Mouse (Mus musculus): Measurements from ENCODE around the gene Mettl22. TPM values are rescaled to one million over a fixed set of nuclear protein-coding genes. Genes with fewer than 3 reads are reported as not detected.

The Mettl22 gene
- total and polyA plus RNA-seq, 3 experiments = 29.4 to 63.1 (median 35.6) TPM

DNA sequence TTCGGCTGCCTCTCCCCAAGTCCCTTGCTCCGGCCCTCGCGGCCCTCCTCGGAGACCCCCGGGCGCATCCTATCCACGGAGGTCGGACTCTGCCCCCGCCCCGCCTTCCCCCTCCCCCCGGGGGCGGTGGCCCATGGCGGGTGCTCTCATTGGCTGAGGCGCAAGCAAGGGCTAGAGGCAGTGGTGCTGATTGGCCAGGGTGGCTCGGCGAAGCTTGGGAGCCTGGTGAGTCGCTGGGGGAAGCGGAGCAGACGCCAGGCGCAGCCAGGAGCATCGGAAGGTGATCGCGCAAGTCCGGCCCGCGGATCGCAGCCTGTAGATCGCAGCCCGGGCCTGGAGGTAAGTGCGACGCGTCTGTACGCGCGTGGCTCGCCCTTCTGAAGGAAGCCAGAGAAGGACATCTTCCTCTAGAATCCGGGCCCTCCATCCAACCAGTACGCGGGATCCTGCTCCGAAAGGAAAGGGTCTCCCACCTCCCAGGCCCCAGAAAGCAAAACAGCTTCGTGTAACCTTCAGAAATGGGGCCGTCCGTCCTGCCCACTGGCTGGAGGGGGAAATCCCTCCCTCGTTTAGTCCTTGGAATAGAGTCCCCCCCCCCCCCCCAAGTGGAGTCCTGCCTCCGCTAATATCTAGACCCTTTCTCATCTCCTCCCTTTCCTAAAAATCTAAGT lies 42.8 kb downstream of the Mettl22 start, which contains the start of gene Abat:
Gene Abat, plus strand, starts transcription at position 194 of the 671 bp plus-strand sequence.
- TF ChIP-seq EP300 (IDR thresholded peaks at IDR 0.05; ENCODE audit: insufficient read depth, low read depth, low read length) (0 out of 2 replicates have a peak, but pooled peaks have one; percentile 17), POLR2A (IDR thresholded peaks at IDR 0.05; ENCODE audit: insufficient read depth, low read depth, low read length) (peak; percentile 70), CTCF (IDR thresholded peaks at IDR 0.05) (no peak)
- peak; percentile 92 to 94 for DNase-seq
- no peaks in the 10 kb centered on the region; the same call in 1 of the 2 replicates for H3K27me3 ChIP-seq (ENCODE audit: control insufficient read depth, insufficient read depth, low read length)
- H3K36me3 ChIP-seq (ENCODE audit: control insufficient read depth, insufficient read depth, low read length) = no peaks in the 10 kb centered on the region
- WGBS = 1% methylated on average over 46 of the region's 46 CpGs
- intact Hi-C loops (cut with DNase I) = loop anchor here (5.0 kb wide), 1 partner anchor 124 kb away; the partner anchor contains the start of genes Pmm2 and Tmem186
- H3K27ac ChIP-seq = peak within 1 kb of the TSS; percentile 51
- H3K9ac ChIP-seq (ENCODE audit: low read depth, low read length) = peak within 1 kb of the TSS; percentile 87
- H3K4me3 ChIP-seq = peak within 1 kb of the TSS; percentile 51
- no peaks in the 10 kb centered on the region for H3K79me2 ChIP-seq (replicated peaks; ENCODE audit: control insufficient read depth, insufficient read depth, low read length)
- H3K4me1 ChIP-seq (ENCODE audit: control insufficient read depth, insufficient read depth, low read length) = peaks cover 5% of the 10 kb centered on the region

DNA sequence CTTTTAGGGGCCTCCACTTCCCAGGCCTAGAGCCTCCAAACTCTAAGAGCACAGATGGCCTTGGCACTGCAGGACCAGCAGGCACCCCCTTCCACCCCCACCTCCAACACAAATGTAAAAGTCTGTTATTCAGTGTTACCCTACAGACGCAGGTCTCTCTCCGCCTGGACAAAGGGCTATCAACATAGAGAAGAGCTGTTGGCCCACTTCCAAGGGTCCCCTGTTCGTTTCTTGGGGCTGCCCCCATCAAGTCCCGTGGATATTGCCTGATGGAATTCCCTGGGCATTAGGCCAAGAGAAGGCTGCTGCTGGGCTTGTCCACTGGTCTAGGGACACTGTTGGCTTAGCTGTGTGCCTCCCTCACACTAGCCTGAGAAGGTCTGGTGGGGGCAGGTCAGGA lies 43.6 kb downstream of the Mettl22 start:
- H3K36me3 ChIP-seq (ENCODE audit: control insufficient read depth, insufficient read depth, low read length) = no peaks in the 10 kb centered on the region
- intact Hi-C loops (cut with DNase I) = loop anchor here (5.0 kb wide), 1 partner anchor 123 kb away; the partner anchor contains the start of genes Pmm2 and Tmem186
- H3K9ac ChIP-seq (ENCODE audit: low read depth, low read length) = no peak overlapping the region
- no peak overlapping the region; the same call in 1 of the 2 replicates for H3K4me3 ChIP-seq
- 20% methylated on average over 4 of the region's 4 CpGs for WGBS
- no peak overlapping the region for H3K27ac ChIP-seq
- H3K4me1 ChIP-seq (ENCODE audit: control insufficient read depth, insufficient read depth, low read length) = peaks cover 5% of the 10 kb centered on the region
- H3K79me2 ChIP-seq (replicated peaks; ENCODE audit: control insufficient read depth, insufficient read depth, low read length) = no peaks in the 10 kb centered on the region
- no peaks in the 10 kb centered on the region; the same call in 1 of the 2 replicates for H3K27me3 ChIP-seq (ENCODE audit: control insufficient read depth, insufficient read depth, low read length)
- TF ChIP-seq CTCF (IDR thresholded peaks at IDR 0.05) (no peak), POLR2A (IDR thresholded peaks at IDR 0.05; ENCODE audit: insufficient read depth, low read depth, low read length) (no peak), EP300 (IDR thresholded peaks at IDR 0.05; ENCODE audit: insufficient read depth, low read depth, low read length) (no peak)
- peak in 1 of 2 experiments; percentile 21 for DNase-seq

DNA sequence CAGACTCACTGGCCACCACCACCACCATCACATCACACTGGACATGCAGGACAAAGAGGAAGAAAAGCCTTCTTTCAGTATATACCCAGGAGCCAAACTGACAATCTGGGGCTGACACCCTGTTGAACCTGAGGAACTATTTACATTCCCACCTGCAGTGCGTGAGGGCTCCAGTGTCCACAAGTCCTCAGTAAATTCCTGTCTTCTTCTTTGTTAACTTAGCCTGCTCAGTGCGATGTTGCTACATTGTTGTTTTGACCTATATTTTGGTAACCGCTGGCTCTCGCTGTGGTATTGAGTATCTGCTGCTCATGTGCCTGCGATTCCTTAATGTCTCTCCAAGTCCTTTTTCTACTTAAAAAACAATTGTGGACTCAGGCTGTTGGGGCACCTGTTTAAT lies 49.9 kb downstream of the Mettl22 start:
- Histone ChIP-seq H3K9ac (ENCODE audit: low read depth, low read length) (no peak overlapping the region), H3K27ac (no peak overlapping the region), H3K4me1 (ENCODE audit: control insufficient read depth, insufficient read depth, low read length) (peaks cover 2% of the 10 kb centered on the region; the same call in 1 of the 2 replicates), H3K27me3 (ENCODE audit: control insufficient read depth, insufficient read depth, low read length) (no peaks in the 10 kb centered on the region), H3K4me3 (no peak overlapping the region), H3K36me3 (ENCODE audit: control insufficient read depth, insufficient read depth, low read length) (no peaks in the 10 kb centered on the region), H3K79me2 (replicated peaks; ENCODE audit: control insufficient read depth, insufficient read depth, low read length) (no peaks in the 10 kb centered on the region)
- no peak for TF ChIP-seq CTCF (IDR thresholded peaks at IDR 0.05)
- DNase-seq = no peak
- intact Hi-C loops (cut with DNase I) = no loop called here
- 91% methylated on average over 5 of the region's 5 CpGs for WGBS

DNA sequence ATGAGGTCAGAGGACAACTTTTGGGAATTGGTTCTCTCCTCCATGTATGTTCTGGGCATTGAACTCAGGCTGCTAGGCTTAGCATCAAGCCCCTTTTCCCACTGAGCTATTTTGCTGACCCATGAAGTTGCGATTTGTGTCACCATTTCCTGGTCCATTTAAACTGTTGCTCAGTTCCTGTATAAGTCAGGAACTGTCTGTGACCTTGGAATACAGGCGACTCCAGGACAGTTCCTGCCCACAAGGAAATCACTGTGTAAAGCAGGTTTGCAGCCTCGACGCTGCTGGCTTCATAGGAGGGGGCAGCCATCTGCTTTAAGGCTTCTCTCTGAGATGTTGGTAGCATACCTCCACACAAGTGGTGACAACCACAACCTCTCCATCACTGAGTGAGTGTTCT lies 50.7 kb downstream of the Mettl22 start:
- Histone ChIP-seq H3K79me2 (replicated peaks; ENCODE audit: control insufficient read depth, insufficient read depth, low read length) (no peaks in the 10 kb centered on the region), H3K4me3 (no peak overlapping the region), H3K4me1 (ENCODE audit: control insufficient read depth, insufficient read depth, low read length) (peaks cover 2% of the 10 kb centered on the region; the same call in 1 of the 2 replicates), H3K27ac (no peak overlapping the region), H3K36me3 (ENCODE audit: control insufficient read depth, insufficient read depth, low read length) (no peaks in the 10 kb centered on the region), H3K27me3 (ENCODE audit: control insufficient read depth, insufficient read depth, low read length) (no peaks in the 10 kb centered on the region), H3K9ac (ENCODE audit: low read depth, low read length) (no peak overlapping the region)
- DNase-seq = no peak
- intact Hi-C loops (cut with DNase I) = no loop called here
- TF ChIP-seq CTCF (IDR thresholded peaks at IDR 0.05) (no peak), EP300 (IDR thresholded peaks at IDR 0.05; ENCODE audit: insufficient read depth, low read depth, low read length) (no peak), POLR2A (IDR thresholded peaks at IDR 0.05; ENCODE audit: insufficient read depth, low read depth, low read length) (no peak)
- WGBS = 55% methylated on average over 4 of the region's 4 CpGs

DNA sequence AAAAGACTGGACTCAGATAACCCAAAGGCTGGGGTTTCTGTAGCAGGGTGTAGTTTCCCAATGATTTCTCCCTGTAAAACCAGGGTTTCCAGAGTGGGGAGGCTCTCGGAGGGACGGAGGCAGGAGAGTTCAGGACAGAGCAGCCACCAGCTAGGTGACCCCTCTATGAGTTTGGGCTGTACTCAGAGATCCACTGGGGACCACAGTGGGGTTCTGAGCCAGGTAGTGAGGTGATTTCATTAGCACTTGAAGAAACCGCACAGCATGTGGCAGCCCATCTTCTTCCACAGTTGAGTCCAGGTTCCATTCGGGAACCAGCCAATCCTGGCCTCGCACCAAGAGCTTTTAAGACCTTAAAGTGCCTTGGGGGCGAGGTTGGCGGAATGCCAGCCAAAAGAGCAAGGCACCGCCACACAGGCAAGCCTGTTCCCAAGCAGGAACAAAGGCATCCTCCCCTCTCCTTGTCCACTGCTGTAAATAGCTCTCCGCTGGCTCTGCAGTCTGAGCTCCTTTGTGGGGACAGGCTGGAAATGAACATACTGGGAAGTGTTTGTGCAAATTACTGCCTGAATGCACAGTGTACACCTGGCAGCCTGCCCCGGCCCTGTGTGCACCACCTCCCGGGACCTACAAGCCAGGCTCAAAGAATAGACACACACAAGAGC lies 53.0 kb downstream of the Mettl22 start:
- no peak overlapping the region for H3K4me3 ChIP-seq
- no peak overlapping the region for H3K27ac ChIP-seq
- H3K9ac ChIP-seq (ENCODE audit: low read depth, low read length) = no peak overlapping the region
- TF ChIP-seq CTCF (IDR thresholded peaks at IDR 0.05) (no peak), EP300 (IDR thresholded peaks at IDR 0.05; ENCODE audit: insufficient read depth, low read depth, low read length) (no peak), POLR2A (IDR thresholded peaks at IDR 0.05; ENCODE audit: insufficient read depth, low read depth, low read length) (no peak)
- H3K79me2 ChIP-seq (replicated peaks; ENCODE audit: control insufficient read depth, insufficient read depth, low read length) = no peaks in the 10 kb centered on the region
- H3K27me3 ChIP-seq (ENCODE audit: control insufficient read depth, insufficient read depth, low read length) = no peaks in the 10 kb centered on the region
- peaks cover 2% of the 10 kb centered on the region; the same call in 1 of the 2 replicates for H3K4me1 ChIP-seq (ENCODE audit: control insufficient read depth, insufficient read depth, low read length)
- DNase-seq = peak; percentile 13 to 23
- H3K36me3 ChIP-seq (ENCODE audit: control insufficient read depth, insufficient read depth, low read length) = no peaks in the 10 kb centered on the region
- intact Hi-C loops (cut with DNase I) = no loop called here
- 17% methylated on average over 11 of the region's 11 CpGs for WGBS
